Mouse (Mus musculus): Measurements from ENCODE around the gene Prkn.

The Prkn gene

GRCm38 (mm10) chr17:11635121-11635520 is 794.9 kb downstream of the Prkn start:
- no peak for DNase-seq (ENCODE audit: extremely low spot score, low read depth, low spot score)

- no peak for DNase-seq (ENCODE audit: extremely low spot score, low read depth, low spot score)
Measured at GRCm38 (mm10) chr17:11637642-11638041, 797.5 kb downstream of the Prkn start.

GRCm38 (mm10) chr17:11638451-11638850 is 798.3 kb downstream of the Prkn start:
- no peak for DNase-seq (ENCODE audit: extremely low spot score, low read depth, low spot score)

- no peak for DNase-seq (ENCODE audit: extremely low spot score, low read depth, low spot score)
Measured at GRCm38 (mm10) chr17:11639786-11640185, 799.6 kb downstream of the Prkn start.

- DNase-seq (ENCODE audit: extremely low spot score, low read depth, low spot score): no peak
Measured at GRCm38 (mm10) chr17:11642328-11642727, 802.1 kb downstream of the Prkn start.

GRCm38 (mm10) chr17:11644016-11644415 is 803.8 kb downstream of the Prkn start:
- DNase-seq (ENCODE audit: extremely low spot score, low read depth, low spot score): no peak

- no peak for DNase-seq (ENCODE audit: extremely low spot score, low read depth, low spot score)
Measured at GRCm38 (mm10) chr17:11644873-11645464, 804.8 kb downstream of the Prkn start.

- DNase-seq (ENCODE audit: extremely low spot score, low read depth, low spot score): no peak
Measured at GRCm38 (mm10) chr17:11656397-11656796, 816.2 kb downstream of the Prkn start.

- DNase-seq (ENCODE audit: extremely low spot score, low read depth, low spot score): no peak
Measured at GRCm38 (mm10) chr17:11656878-11657277, 816.7 kb downstream of the Prkn start.

GRCm38 (mm10) chr17:11661898-11662297 is 821.7 kb downstream of the Prkn start:
- no peak for DNase-seq (ENCODE audit: extremely low spot score, low read depth, low spot score)

GRCm38 (mm10) chr17:11663437-11663836 is 823.3 kb downstream of the Prkn start:
- no peak for DNase-seq (ENCODE audit: extremely low spot score, low read depth, low spot score)

GRCm38 (mm10) chr17:11664610-11665345 is 824.6 kb downstream of the Prkn start:
- DNase-seq (ENCODE audit: extremely low spot score, low read depth, low spot score): no peak

- DNase-seq (ENCODE audit: extremely low spot score, low read depth, low spot score): no peak
Measured at GRCm38 (mm10) chr17:11679716-11680115, 839.5 kb downstream of the Prkn start.

GRCm38 (mm10) chr17:11680456-11680855 is 840.3 kb downstream of the Prkn start:
- no peak for DNase-seq (ENCODE audit: extremely low spot score, low read depth, low spot score)

GRCm38 (mm10) chr17:11681825-11682372 is 841.7 kb downstream of the Prkn start:
- DNase-seq (ENCODE audit: extremely low spot score, low read depth, low spot score): no peak

- no peak for DNase-seq (ENCODE audit: extremely low spot score, low read depth, low spot score)
Measured at GRCm38 (mm10) chr17:11705005-11705404, 864.8 kb downstream of the Prkn start.

GRCm38 (mm10) chr17:11705761-11706160 is 865.6 kb downstream of the Prkn start:
- no peak for DNase-seq (ENCODE audit: extremely low spot score, low read depth, low spot score)

- no peak for DNase-seq (ENCODE audit: extremely low spot score, low read depth, low spot score)
Measured at GRCm38 (mm10) chr17:11712066-11712465, 871.9 kb downstream of the Prkn start.

GRCm38 (mm10) chr17:11719801-11720200 is 879.6 kb downstream of the Prkn start:
- no peak for DNase-seq (ENCODE audit: extremely low spot score, low read depth, low spot score)

GRCm38 (mm10) chr17:11721906-11722305 is 881.7 kb downstream of the Prkn start:
- DNase-seq (ENCODE audit: extremely low spot score, low read depth, low spot score): no peak

GRCm38 (mm10) chr17:11722478-11722877 is 882.3 kb downstream of the Prkn start:
- DNase-seq (ENCODE audit: extremely low spot score, low read depth, low spot score): no peak

- no peak for DNase-seq (ENCODE audit: extremely low spot score, low read depth, low spot score)
Measured at GRCm38 (mm10) chr17:11724135-11724534, 884.0 kb downstream of the Prkn start.
